Mouse (Mus musculus) megakaryocyte, embryonic 14.5 days (primary cell): Measurements from ENCODE around the gene Loxl3.

Experiments used
- FLI1 ChIP-seq: IDR thresholded peaks from 2 replicates; pipeline ENCODE4 v1.6.1; 2012; ENCODE audit warnings: low read length, inconsistent platforms, mixed read lengths
- GATA1 ChIP-seq: IDR thresholded peaks from 3 replicates; pipeline ENCODE4 v1.6.1; 2012; ENCODE audit warnings: mixed read lengths, low read length, inconsistent platforms, borderline replicate concordance

- TF ChIP-seq FLI1 (no peak), GATA1 (no peak)
These were observed 35.6 kb upstream of the Loxl3 start for GRCm38 (mm10) chr6:82998326-82998725.
